Mouse (Mus musculus): ENCODE data around the gene Kif23.
A peak's percentile ranks its signal among the peaks of the same experiment; 100 is the strongest.

Gene Kif23

GRCm38 (mm10) chr9:61945973-61946611 is 482 bp downstream of the Kif23 start:
- DNase-seq: peak; percentile 14

- no peak for DNase-seq
These were observed 5.5 kb downstream of the Kif23 start for GRCm38 (mm10) chr9:61941054-61941453.

GRCm38 (mm10) chr9:61933333-61933732 is 13.2 kb downstream of the Kif23 start:
- DNase-seq: no peak

- DNase-seq: no peak
These were observed 14.6 kb downstream of the Kif23 start for GRCm38 (mm10) chr9:61932009-61932408.

- no peak for DNase-seq
These were observed 21.4 kb downstream of the Kif23 start for GRCm38 (mm10) chr9:61925086-61925660.

- DNase-seq: no peak
These were observed 26.2 kb downstream of the Kif23 start for GRCm38 (mm10) chr9:61920331-61920730.

- DNase-seq: no peak
These were observed 27.1 kb downstream of the Kif23 start for GRCm38 (mm10) chr9:61919464-61919863.

GRCm38 (mm10) chr9:61917436-61917835 is 29.1 kb downstream of the Kif23 start:
- DNase-seq: no peak

GRCm38 (mm10) chr9:61916986-61917385 is 29.6 kb downstream of the Kif23 start:
- DNase-seq: no peak

- DNase-seq: no peak
These were observed 31.1 kb downstream of the Kif23 start for GRCm38 (mm10) chr9:61915393-61916005.

- DNase-seq: no peak
These were observed 31.7 kb downstream of the Kif23 start for GRCm38 (mm10) chr9:61914917-61915300.

GRCm38 (mm10) chr9:61914203-61914916 is 32.2 kb downstream of the Kif23 start, which contains the start of gene Rplp1:
TSS of gene Rplp1 (minus strand) at chr9:61914542.
- DNase-seq: peak; percentile 96

- no peak for DNase-seq
These were observed 35.1 kb downstream of the Kif23 start for GRCm38 (mm10) chr9:61911300-61912128.

GRCm38 (mm10) chr9:61910526-61911256 is 35.9 kb downstream of the Kif23 start:
- DNase-seq: no peak

- DNase-seq: no peak
These were observed 36.9 kb downstream of the Kif23 start for GRCm38 (mm10) chr9:61909633-61910032.

- no peak for DNase-seq
These were observed 37.7 kb downstream of the Kif23 start for GRCm38 (mm10) chr9:61908832-61909407.

- no peak for DNase-seq
These were observed 38.2 kb downstream of the Kif23 start for GRCm38 (mm10) chr9:61908341-61908740.

- DNase-seq: no peak
These were observed 38.8 kb downstream of the Kif23 start for GRCm38 (mm10) chr9:61907621-61908295.

- no peak for DNase-seq
These were observed 39.7 kb downstream of the Kif23 start for GRCm38 (mm10) chr9:61906912-61907311.

- no peak for DNase-seq
These were observed 41.0 kb downstream of the Kif23 start for GRCm38 (mm10) chr9:61905576-61905975.

- DNase-seq: no peak
These were observed 42.4 kb downstream of the Kif23 start for GRCm38 (mm10) chr9:61904201-61904600.
